Mouse (Mus musculus) liver, embryonic 12.5 days (tissue): ENCODE data around the gene Adnp. TPM values are rescaled to one million over a fixed set of nuclear protein-coding genes. Genes with fewer than 3 reads are reported as not detected.

Source experiments
- ATAC-seq: fragments of 200-750 bp; cut with Nextera tagmentation; 2 replicates; pipeline ENCODE4 v1.8.0; 2017; ENCODE audit warnings: moderate number of reproducible peaks, mild to moderate bottlenecking, moderate library complexity
- H3K27ac ChIP-seq: fragments of 300-500 bp; sonication (generic); 2 replicates; pipeline ENCODE4 v1.5.1; 2016; ENCODE audit warnings: mild to moderate bottlenecking
- H3K27me3 ChIP-seq: fragments of 300-500 bp; sonication (generic); replicated peaks from 2 replicates; pipeline ENCODE4 v1.6.1; 2016; ENCODE audit warnings: mild to moderate bottlenecking, moderate library complexity
- H3K36me3 ChIP-seq: fragments of 300-500 bp; sonication (generic); 2 replicates; pipeline ENCODE4 v1.6.1; 2016; ENCODE audit warnings: mild to moderate bottlenecking, moderate library complexity
- H3K4me1 ChIP-seq: fragments of 300-500 bp; sonication (generic); 2 replicates; pipeline ENCODE4 v1.6.1; 2016
- H3K4me2 ChIP-seq: fragments of 300-500 bp; sonication (generic); 2 replicates; pipeline ENCODE4 v1.6.1; 2016; ENCODE audit warnings: mild to moderate bottlenecking, moderate library complexity
- H3K4me3 ChIP-seq: fragments of 300-500 bp; sonication (generic); 2 replicates; pipeline ENCODE4 v1.5.1; 2016; ENCODE audit warnings: mild to moderate bottlenecking, moderate library complexity
- H3K9ac ChIP-seq: fragments of 300-500 bp; sonication (generic); 2 replicates; pipeline ENCODE4 v1.6.1; 2016; ENCODE audit warnings: mild to moderate bottlenecking, moderate library complexity
- H3K9me3 ChIP-seq: fragments of 300-500 bp; sonication (generic); replicated peaks from 2 replicates; pipeline ENCODE4 v1.6.1; 2016; ENCODE audit warnings: mild to moderate bottlenecking, moderate library complexity
- WGBS: fragments of 180-500 bp; shearing (Covaris S2); methylation state at CpG from one replicate; pipeline ENCODE4 v1.1.7; 2016; ENCODE audit not compliant: insufficient replicate concordance; 5-methylcytosine and 5-hydroxymethylcytosine counted together
- polyA plus RNA-seq: library from polyadenylated mRNA; unstranded; fragments of >200 nt; fragmentation: Nextera tagmentation; extraction: Ambion mirVana; gene quantifications from 2 replicates; pipeline ENCODE4 v1.2.1, GENCODE M21; 2016

Gene Adnp
- polyA plus RNA-seq, 1 experiment from 2014 or later, result 7.7 TPM

- peak overlapping the region; percentile 97 for H3K9ac ChIP-seq
- H3K27ac ChIP-seq, result peak overlapping the region; percentile 86
- peak overlapping the region; percentile 80 for H3K4me3 ChIP-seq
- no peaks in the 10 kb centered on the region for H3K9me3 ChIP-seq
- 44% methylated on average over 33 of the region's 33 CpGs for WGBS
- no peak for ATAC-seq
- H3K36me3 ChIP-seq, result peaks cover 44% of the 10 kb centered on the region
- no peaks in the 10 kb centered on the region for H3K27me3 ChIP-seq
- H3K4me1 ChIP-seq, result peaks cover 42% of the 10 kb centered on the region
- H3K4me2 ChIP-seq, result peak overlapping the region; percentile 100
Observed at GRCm38 (mm10) chr2:168231471-168231829, 24.5 kb upstream of the Adnp start.

GRCm38 (mm10) chr2:168230773-168231470, 24.0 kb upstream of the Adnp start:
- H3K4me2 ChIP-seq, result peak overlapping the region; percentile 100
- peak; percentile 48 for ATAC-seq
- peaks cover 49% of the 10 kb centered on the region for H3K36me3 ChIP-seq
- no peaks in the 10 kb centered on the region for H3K27me3 ChIP-seq
- H3K27ac ChIP-seq, result peak overlapping the region; percentile 86
- no peaks in the 10 kb centered on the region for H3K9me3 ChIP-seq
- peak overlapping the region; percentile 97 for H3K9ac ChIP-seq
- peak overlapping the region; percentile 80 for H3K4me3 ChIP-seq
- peaks cover 42% of the 10 kb centered on the region for H3K4me1 ChIP-seq
- 2% methylated on average over 83 of the region's 105 CpGs for WGBS

GRCm38 (mm10) chr2:168230026-168230728, 23.3 kb upstream of the Adnp start, which contains the start of the genes Gm20716, Dpm1 and Mocs3:
Gene Gm20716, minus strand, starts transcription at chr2:168230364.
Gene Dpm1, minus strand, starts transcription at chr2:168230591.
Gene Mocs3, plus strand, starts transcription at chr2:168230622.
- H3K4me1 ChIP-seq, result peaks cover 42% of the 10 kb centered on the region
- peak within 1 kb of the TSS; percentile 86 for H3K27ac ChIP-seq
- H3K4me3 ChIP-seq, result peak within 1 kb of the TSS; percentile 80
- H3K9me3 ChIP-seq, result no peaks in the 10 kb centered on the region
- H3K4me2 ChIP-seq, result peak within 1 kb of the TSS; percentile 100
- H3K9ac ChIP-seq, result peak within 1 kb of the TSS; percentile 97
- under 1% methylated on average over 73 of the region's 73 CpGs for WGBS
- peak; percentile 82 for ATAC-seq
- peaks cover 56% of the 10 kb centered on the region for H3K36me3 ChIP-seq
- H3K27me3 ChIP-seq, result no peaks in the 10 kb centered on the region

GRCm38 (mm10) chr2:168229116-168230025, 22.5 kb upstream of the Adnp start:
- peaks cover 64% of the 10 kb centered on the region for H3K36me3 ChIP-seq
- H3K4me2 ChIP-seq, result peak overlapping the region; percentile 100
- 10% methylated on average over 41 of the region's 41 CpGs for WGBS
- H3K27ac ChIP-seq, result peak overlapping the region; percentile 86
- H3K4me3 ChIP-seq, result peak overlapping the region; percentile 80
- H3K9ac ChIP-seq, result peak overlapping the region; percentile 97
- no peaks in the 10 kb centered on the region for H3K27me3 ChIP-seq
- no peaks in the 10 kb centered on the region for H3K9me3 ChIP-seq
- ATAC-seq, result peak; percentile 46
- peaks cover 42% of the 10 kb centered on the region for H3K4me1 ChIP-seq

GRCm38 (mm10) chr2:168223326-168223725, 16.4 kb upstream of the Adnp start:
- no peak overlapping the region for H3K4me3 ChIP-seq
- no peaks in the 10 kb centered on the region for H3K27me3 ChIP-seq
- ATAC-seq, result no peak
- no peaks in the 10 kb centered on the region for H3K9me3 ChIP-seq
- no peak overlapping the region for H3K4me2 ChIP-seq
- no peak overlapping the region for H3K9ac ChIP-seq
- H3K27ac ChIP-seq, result no peak overlapping the region
- H3K4me1 ChIP-seq, result peaks cover 8% of the 10 kb centered on the region
- WGBS, result 84% methylated on average over 6 of the region's 6 CpGs
- H3K36me3 ChIP-seq, result peaks cover 87% of the 10 kb centered on the region

GRCm38 (mm10) chr2:168213788-168214397, 7.0 kb upstream of the Adnp start:
- H3K4me3 ChIP-seq, result no peak overlapping the region
- no peak overlapping the region for H3K4me2 ChIP-seq
- H3K27ac ChIP-seq, result no peak overlapping the region
- no peaks in the 10 kb centered on the region for H3K4me1 ChIP-seq
- no peak overlapping the region for H3K9ac ChIP-seq
- H3K9me3 ChIP-seq, result no peaks in the 10 kb centered on the region
- no peaks in the 10 kb centered on the region for H3K27me3 ChIP-seq
- no peak for ATAC-seq
- H3K36me3 ChIP-seq, result peaks cover 95% of the 10 kb centered on the region
- 63% methylated on average over 5 of the region's 5 CpGs for WGBS

- Histone ChIP-seq H3K36me3 (peaks cover 68% of the 10 kb centered on the region), H3K9ac (peak overlapping the region; percentile 99; the same call in 1 of the 2 replicates), H3K4me2 (peak overlapping the region; percentile 83), H3K4me1 (peaks cover 38% of the 10 kb centered on the region), H3K27me3 (no peaks in the 10 kb centered on the region), H3K27ac (peak overlapping the region; percentile 98), H3K9me3 (no peaks in the 10 kb centered on the region), H3K4me3 (no peak overlapping the region)
- WGBS, result 76% methylated on average over 3 of the region's 3 CpGs
- no peak for ATAC-seq
Observed at GRCm38 (mm10) chr2:168207883-168208282, 971 bp upstream of the Adnp start.

GRCm38 (mm10) chr2:168205681-168206631, 956 bp downstream of the Adnp start:
- H3K4me1 ChIP-seq, result peaks cover 54% of the 10 kb centered on the region
- peak overlapping the region; percentile 98 for H3K4me3 ChIP-seq
- H3K36me3 ChIP-seq, result peaks cover 64% of the 10 kb centered on the region
- under 1% methylated on average over 47 of the region's 49 CpGs for WGBS
- peak; percentile 9; the same call in 1 of the 2 replicates for ATAC-seq
- H3K4me2 ChIP-seq, result peak overlapping the region; percentile 83
- H3K9ac ChIP-seq, result peak overlapping the region; percentile 99
- H3K27me3 ChIP-seq, result no peaks in the 10 kb centered on the region
- H3K27ac ChIP-seq, result peak overlapping the region; percentile 98
- H3K9me3 ChIP-seq, result no peaks in the 10 kb centered on the region

GRCm38 (mm10) chr2:168205265-168205664, 1.6 kb downstream of the Adnp start:
- Histone ChIP-seq H3K27ac (peak overlapping the region; percentile 98), H3K9me3 (no peaks in the 10 kb centered on the region), H3K4me2 (peak overlapping the region; percentile 83), H3K9ac (peak overlapping the region; percentile 99), H3K4me3 (peak overlapping the region; percentile 98), H3K27me3 (no peaks in the 10 kb centered on the region), H3K36me3 (peaks cover 64% of the 10 kb centered on the region), H3K4me1 (peaks cover 61% of the 10 kb centered on the region)
- 8% methylated on average over 6 of the region's 6 CpGs for WGBS
- ATAC-seq, result peak; percentile 64

GRCm38 (mm10) chr2:168204476-168204999, 2.4 kb downstream of the Adnp start:
- Histone ChIP-seq H3K4me3 (peak overlapping the region; percentile 98), H3K4me2 (peak overlapping the region; percentile 83)

More at GRCm38 (mm10) chr2:168204476-168204999, 2.4 kb downstream of the Adnp start:
- Histone ChIP-seq H3K27me3 (no peaks in the 10 kb centered on the region), H3K36me3 (peaks cover 61% of the 10 kb centered on the region), H3K4me1 (peaks cover 67% of the 10 kb centered on the region), H3K27ac (no peak overlapping the region), H3K9ac (peak overlapping the region; percentile 99; the same call in 1 of the 2 replicates), H3K9me3 (no peaks in the 10 kb centered on the region)
- WGBS, result 87% methylated on average over 8 of the region's 8 CpGs
- no peak for ATAC-seq
